Mouse (Mus musculus) B cell, adult (primary cell): ENCODE measurements around the gene Srebf2. TPM values are rescaled to one million over a fixed set of nuclear protein-coding genes. Genes with fewer than 3 reads are reported as not detected.

ENCODE experiments used
- total RNA-seq: library from RNA; stranded (reverse); gene quantifications from 4 replicates; pipeline ENCODE4 v1.2.4, GENCODE M21; 2023; ENCODE audit not compliant: inconsistent age

Gene Srebf2
- total RNA-seq = 202 to 229 TPM (median 225 TPM) in 4 replicates

DNA sequence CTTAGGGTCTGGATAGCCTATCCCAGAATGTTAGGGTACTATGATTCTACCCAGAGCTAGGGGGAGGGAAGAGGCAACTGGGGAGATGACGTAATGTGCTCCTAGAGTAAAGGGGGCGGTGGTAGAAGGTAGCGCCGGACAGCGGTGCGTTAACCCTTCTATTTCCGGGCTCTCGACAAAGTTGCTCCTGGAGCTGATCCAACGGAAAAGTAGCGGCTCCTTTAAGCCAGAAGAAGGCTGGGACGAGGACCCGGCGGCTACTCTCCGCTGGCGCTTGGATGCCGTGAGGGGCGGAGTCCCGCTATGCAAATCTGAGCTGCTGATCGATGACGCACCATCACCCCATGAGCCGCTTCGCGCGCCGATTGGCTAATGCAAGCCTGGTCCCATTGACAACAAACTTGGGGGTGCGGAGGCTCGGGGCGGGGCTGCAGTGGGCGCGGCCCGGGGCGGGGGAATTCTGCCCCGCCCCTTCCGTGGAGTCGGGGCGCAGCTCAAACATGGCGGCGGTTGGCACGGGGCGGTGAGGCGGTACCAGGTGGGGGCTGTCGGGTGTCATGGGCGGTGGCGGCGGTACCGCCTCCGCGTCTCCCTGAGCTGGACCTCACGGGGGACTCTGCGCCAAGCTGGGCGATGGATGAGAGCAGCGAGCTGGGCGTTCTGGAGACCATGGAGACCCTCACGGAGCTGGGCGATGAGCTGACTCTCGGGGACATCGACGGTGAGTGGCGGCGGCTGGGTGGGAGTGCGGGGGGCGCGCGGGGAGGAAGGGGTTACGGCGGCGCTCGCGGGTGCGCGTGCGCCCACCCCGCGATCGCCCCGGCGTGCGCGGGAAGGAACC lies at the start of gene Srebf2:
Srebf2 (plus strand) TSS at position 412 of the 841 bp plus-strand sequence.

GRCm38 (mm10) chr15:82127426-82128374 lies 19.3 kb upstream of the Srebf2 start, which contains the start of gene Ccdc134:
Ccdc134 (plus strand) TSS chr15:82127922.

DNA sequence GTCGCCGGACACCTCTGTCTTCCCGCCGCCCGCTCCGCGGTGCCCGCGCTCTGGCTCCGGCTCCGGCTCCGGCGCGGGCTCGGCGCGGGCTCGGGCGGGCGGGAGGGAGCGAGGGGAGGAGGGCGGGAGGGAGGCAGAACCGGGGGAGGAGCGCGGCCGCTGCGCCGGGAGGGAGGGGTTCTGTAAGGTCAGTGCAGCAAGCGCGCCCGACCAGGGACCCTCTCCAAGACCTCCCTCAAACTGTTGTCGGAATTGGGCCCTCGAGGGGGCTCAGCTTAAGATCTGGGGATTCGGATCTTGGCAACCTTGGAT lies 65.7 kb downstream of the Srebf2 start, which contains the start of gene Shisa8:
Shisa8 (minus strand) TSS at position 64 of the 312 bp plus-strand sequence.

GRCm38 (mm10) chr15:82223657-82224601 lies 76.9 kb downstream of the Srebf2 start, which contains the start of gene Tnfrsf13c:
Tnfrsf13c (minus strand) TSS chr15:82224369.

DNA sequence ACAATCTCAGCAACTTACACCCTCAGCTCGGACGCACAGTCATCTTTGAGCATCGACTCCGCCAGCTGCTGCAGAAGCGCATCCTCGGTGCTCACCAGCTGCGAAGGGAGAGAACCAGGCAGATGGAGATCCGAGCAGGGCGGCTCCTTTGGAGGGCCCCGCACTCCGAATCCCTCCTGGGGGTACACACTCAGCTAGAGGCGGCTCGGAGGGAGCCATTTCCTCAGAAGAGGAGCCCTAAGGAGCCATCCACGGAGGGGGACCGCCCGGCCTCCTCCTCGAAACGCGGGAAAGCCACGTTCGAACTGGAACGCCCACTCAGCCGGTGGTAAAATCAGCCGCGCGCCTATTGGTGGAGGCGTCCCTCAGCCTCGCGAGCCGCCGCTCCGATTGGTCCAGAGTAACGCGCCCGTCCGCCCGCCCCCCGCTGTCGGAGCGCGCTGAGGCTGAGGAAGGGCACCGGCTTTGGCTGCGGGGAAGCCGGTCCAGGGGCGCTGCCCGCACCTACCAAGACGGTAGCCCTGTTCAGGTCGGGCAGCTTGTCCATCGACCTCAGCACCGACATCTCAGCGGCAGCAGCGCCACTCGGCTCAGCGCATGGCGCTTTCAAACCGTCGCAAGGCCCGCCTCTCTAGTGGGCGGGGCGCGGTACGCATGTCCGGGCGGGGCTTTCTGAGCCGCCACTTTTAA lies 97.3 kb downstream of the Srebf2 start, which contains the start of gene Cenpm:
Cenpm (minus strand) TSS at position 634 of the 690 bp plus-strand sequence.

GRCm38 (mm10) chr15:82252097-82252496 lies 105.1 kb downstream of the Srebf2 start, which contains the start of gene 1500009C09Rik:
1500009C09Rik (plus strand) TSS chr15:82252397.

Other genes with a start within 250 kb of the Srebf2 start
- 15.0 to 23.3 TPM (median 17.1 TPM) in 4 replicates for gene Polr3h, start 220.9 kb upstream of the Srebf2 start, total RNA-seq
- gene Csdc2, start 210.4 kb upstream of the Srebf2 start, total RNA-seq = 0.29 to 0.81 TPM (median 0.42 TPM) in 3 of 4 replicates, not detected in the other
- 18.0 to 24.3 TPM (median 21.2 TPM) in 4 replicates for gene Pmm1, start 186.3 kb upstream of the Srebf2 start, total RNA-seq
- gene 1700029P11Rik, start 166.6 kb upstream of the Srebf2 start, total RNA-seq = not detected in 4 replicates
- gene Xrcc6, start 159.3 kb upstream of the Srebf2 start, total RNA-seq = 32.1 to 42.1 TPM (median 33.8 TPM) in 4 replicates
- 26.4 to 39.9 TPM (median 27.9 TPM) in 4 replicates for gene Desi1, start 113.3 kb upstream of the Srebf2 start, total RNA-seq
- gene Snu13, start 99.6 kb upstream of the Srebf2 start, total RNA-seq = 96.9 to 103 TPM (median 102 TPM) in 4 replicates
- gene 4930407I10Rik, start 88.0 kb upstream of the Srebf2 start, total RNA-seq = not detected in 4 replicates
- not detected in 4 replicates for gene Mei1, start 77.2 kb upstream of the Srebf2 start, total RNA-seq
- 58.6 to 67.5 TPM (median 62.7 TPM) in 4 replicates for gene Ccdc134, start 19.3 kb upstream of the Srebf2 start, total RNA-seq
- 5.5 to 8.9 TPM (median 6.7 TPM) in 4 replicates for gene Shisa8, start 65.6 kb downstream of the Srebf2 start, total RNA-seq
- 309 to 334 TPM (median 329 TPM) in 4 replicates for gene Tnfrsf13c, start 77.2 kb downstream of the Srebf2 start, total RNA-seq
- 0.77 to 4.2 TPM (median 1.6 TPM) in 4 replicates for gene Cenpm, start 97.6 kb downstream of the Srebf2 start, total RNA-seq
- 0.32 TPM in 1 of 4 replicates, not detected in the others for gene 1500009C09Rik, start 105.2 kb downstream of the Srebf2 start, total RNA-seq
- gene Sept3, start 127.7 kb downstream of the Srebf2 start, total RNA-seq = 0.48 TPM in 1 of 4 replicates, not detected in the others
- gene Wbp2nl, start 151.8 kb downstream of the Srebf2 start, total RNA-seq = not detected in 4 replicates
- gene Naga, start 191.7 kb downstream of the Srebf2 start, total RNA-seq = 44.4 to 66.9 TPM (median 50.7 TPM) in 4 replicates
- gene Pheta2, start 191.8 kb downstream of the Srebf2 start, total RNA-seq = 0.24 TPM in 1 of 4 replicates, not detected in the others
- 85.5 to 111 TPM (median 94.6 TPM) in 4 replicates for gene Smdt1, start 191.8 kb downstream of the Srebf2 start, total RNA-seq
- 95.5 to 108 TPM (median 98.9 TPM) in 4 replicates for gene Ndufa6, start 207.1 kb downstream of the Srebf2 start, total RNA-seq
- gene Cyp2d22, start 233.1 kb downstream of the Srebf2 start, total RNA-seq = 4.4 to 8.3 TPM (median 6.6 TPM) in 4 replicates
- not detected in 4 replicates for gene Cyp2d11, start 246.8 kb downstream of the Srebf2 start, total RNA-seq